Comparison of ENCODE assay signal across 7 mouse cellular contexts in genomic region chr13:71375909-71376606, GRCm38 (mm10).
A peak's percentile ranks its signal among the peaks of the same experiment; 100 is the strongest.
DNase-seq lines count a peak whose midpoint lies in the region; TF ChIP-seq lines count a peak whose summit lies in the region.

No protein-coding gene starts in this region.

- H3K4me1 ChIP-seq in heart, adult 2 months (ENCODE audit: control insufficient read depth, insufficient read depth, low read length), result peaks cover 7% of the 10 kb centered on the region

- H3K36me3 ChIP-seq in heart, adult 2 months (ENCODE audit: control insufficient read depth, insufficient read depth, low read length), result peaks cover 2% of the 10 kb centered on the region; the same call in 1 of the 2 replicates

- peak overlapping the region; percentile 20 for H3K27ac ChIP-seq in heart, adult 2 months

- no peak for TF ChIP-seq EP300 in heart, adult 2 months (IDR thresholded peaks at IDR 0.05; ENCODE audit: insufficient read depth, low read depth, low read length)

- TF ChIP-seq CTCF in heart, adult 2 months (IDR thresholded peaks at IDR 0.05), result no peak

- H3K79me2 ChIP-seq in heart, adult 2 months (replicated peaks; ENCODE audit: control insufficient read depth, insufficient read depth, low read length), result no peaks in the 10 kb centered on the region

- DNase-seq in left cerebral cortex, adult 18-20 months (ENCODE audit: low spot score in 2 of 2), result peak; percentile 5 to 29
- no peak for DNase-seq in left cerebral cortex, adult 11 months (ENCODE audit: low spot score)
- DNase-seq in fat pad, adult 2 months (ENCODE audit: extremely low read depth, low read depth, low spot score), result peak; percentile 98
- DNase-seq in heart, adult 2 months, result peak; percentile 39 to 57
- DNase-seq in layer of hippocampus, postnatal 36 days, result peak; percentile 31 to 33
- peak; percentile 48 for DNase-seq in skeletal muscle tissue, adult 2 months (ENCODE audit: low read depth, low spot score)
- DNase-seq in liver, result no peak

- no peak overlapping the region for H3K9ac ChIP-seq in heart, adult 2 months (ENCODE audit: low read depth, low read length)

- H3K27me3 ChIP-seq in heart, adult 2 months (ENCODE audit: control insufficient read depth, insufficient read depth, low read length), result no peaks in the 10 kb centered on the region

- TF ChIP-seq POLR2A in heart, adult 2 months (IDR thresholded peaks at IDR 0.05; ENCODE audit: insufficient read depth, low read depth, low read length), result no peak

- no peak overlapping the region for H3K4me3 ChIP-seq in heart, adult 2 months

- intact Hi-C loops in heart, adult 2 months (cut with DNase I), result no loop called here

- WGBS in heart, adult 2 months, result 12% methylated on average over 9 of the region's 9 CpGs

Comparison
In these comparisons a context has a peak if more than half of its experiments do, and no peak if none do; other contexts are left out.
1. DNase-seq: peak in left cerebral cortex, adult 18-20 months (2 of 2), fat pad, adult 2 months (single experiment), heart, adult 2 months (2 of 2), layer of hippocampus, postnatal 36 days (2 of 2) and skeletal muscle tissue, adult 2 months (single experiment); none in left cerebral cortex, adult 11 months (single experiment) and liver (single experiment).